Mouse (Mus musculus) right cerebral cortex, postnatal 4 days (tissue): ENCODE measurements around the gene 3110082I17Rik.

ENCODE experiments used
- DNase-seq: peaks from one replicate; pipeline ENCODE4 v3.0.0-alpha.2; 2022

The 3110082I17Rik gene

DNA sequence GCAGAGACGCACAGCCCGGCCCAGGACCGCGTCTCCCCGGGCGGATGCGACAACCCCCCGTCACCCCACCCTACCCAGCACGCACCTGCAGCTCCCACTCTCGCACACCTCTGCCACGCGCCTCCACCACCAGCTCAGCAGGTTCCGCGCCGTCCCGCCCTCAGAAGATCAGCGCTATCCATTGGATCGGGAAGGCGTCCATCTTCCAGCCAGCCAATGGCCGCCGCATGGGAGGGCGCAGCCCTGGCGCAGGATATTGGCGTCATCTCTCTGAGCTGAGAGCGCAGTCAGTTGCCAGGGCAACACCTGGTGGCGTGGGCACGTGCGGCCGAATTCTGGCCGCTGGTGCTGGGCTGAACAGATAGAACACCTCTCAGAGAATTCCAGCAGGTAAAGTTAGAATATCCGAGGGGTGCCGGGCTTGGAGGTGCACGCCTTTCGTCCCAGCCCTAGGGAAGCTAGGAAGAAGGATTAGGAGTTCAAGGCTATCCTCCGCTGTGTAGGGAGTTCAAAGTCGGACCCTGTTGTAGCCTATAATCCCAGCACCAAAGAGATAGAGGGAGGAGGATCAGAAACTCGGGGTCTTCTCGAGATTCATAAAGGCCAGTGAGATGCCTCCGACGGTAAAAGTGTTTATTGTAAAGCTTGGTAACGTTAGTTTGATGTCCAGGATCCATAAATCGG is at the start of gene 3110082I17Rik:
3110082I17Rik (minus strand) TSS at position 144 of the 684 bp plus-strand sequence.
- peak; percentile 99 for DNase-seq

DNA sequence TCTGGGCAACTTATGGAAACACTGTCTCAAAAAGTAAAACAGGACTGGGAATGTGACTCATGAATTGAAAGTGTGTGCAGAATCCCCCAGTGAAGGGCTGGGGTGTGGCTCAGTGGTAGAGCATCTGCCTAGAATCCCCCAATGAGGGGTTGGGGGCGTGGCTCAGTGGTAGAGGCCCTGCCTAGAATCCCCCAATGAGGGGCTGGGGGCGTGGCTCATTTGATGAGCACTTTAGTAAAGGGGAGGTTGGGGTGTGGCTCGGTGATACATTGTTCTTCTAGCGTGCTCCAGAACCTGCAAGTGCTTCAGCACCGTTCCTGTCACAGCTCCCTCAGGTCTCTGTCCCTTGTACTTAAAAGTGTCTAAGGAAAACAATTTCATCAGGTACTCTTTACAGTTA is 45.9 kb upstream of the 3110082I17Rik start:
- no peak for DNase-seq

DNA sequence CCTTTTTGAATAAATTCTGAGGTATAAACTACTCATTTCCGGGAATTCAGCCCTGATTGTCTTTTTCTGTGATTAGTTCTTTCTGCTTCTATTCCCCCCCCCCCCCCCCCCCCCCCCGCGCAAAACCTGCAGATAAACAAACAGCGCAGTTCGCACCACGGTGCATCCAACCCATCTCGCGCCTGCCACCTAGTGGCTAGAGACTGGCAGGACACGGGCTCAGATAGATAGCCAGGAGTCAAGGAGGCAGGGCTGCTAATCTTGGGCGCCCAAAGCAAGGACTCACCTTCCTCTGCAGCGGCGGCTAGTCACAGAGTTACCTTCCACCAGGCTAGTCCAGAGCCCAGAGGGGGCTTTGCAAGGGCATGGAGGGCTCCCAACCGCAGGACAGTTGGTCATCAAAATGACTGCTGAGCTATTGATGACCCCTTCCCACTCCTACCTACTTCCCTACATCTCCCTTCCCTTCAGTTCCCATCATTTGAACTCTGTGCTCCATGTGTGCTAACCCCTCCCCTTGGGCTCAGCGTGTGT is 44.8 kb upstream of the 3110082I17Rik start:
- DNase-seq = peak; percentile 83

DNA sequence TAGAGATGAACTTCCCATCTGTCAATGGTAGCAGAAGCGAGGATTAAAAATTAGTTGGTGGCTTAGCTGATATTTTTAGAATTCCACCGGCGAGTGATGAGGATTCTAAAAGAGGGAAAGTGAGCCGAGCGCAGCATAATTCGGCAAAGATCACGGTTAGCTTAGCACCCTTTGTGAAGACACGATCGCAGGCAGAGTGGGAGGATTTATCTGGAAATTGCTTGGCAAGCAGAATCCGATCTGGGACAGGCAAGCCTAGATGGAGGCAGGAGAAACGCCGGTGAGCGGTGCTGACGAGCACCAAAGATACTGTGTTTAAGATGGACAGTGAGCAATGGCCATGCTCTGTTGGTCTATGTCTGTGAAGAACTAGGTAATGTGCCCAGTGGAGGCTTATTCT is 42.0 kb upstream of the 3110082I17Rik start:
- DNase-seq = no peak

DNA sequence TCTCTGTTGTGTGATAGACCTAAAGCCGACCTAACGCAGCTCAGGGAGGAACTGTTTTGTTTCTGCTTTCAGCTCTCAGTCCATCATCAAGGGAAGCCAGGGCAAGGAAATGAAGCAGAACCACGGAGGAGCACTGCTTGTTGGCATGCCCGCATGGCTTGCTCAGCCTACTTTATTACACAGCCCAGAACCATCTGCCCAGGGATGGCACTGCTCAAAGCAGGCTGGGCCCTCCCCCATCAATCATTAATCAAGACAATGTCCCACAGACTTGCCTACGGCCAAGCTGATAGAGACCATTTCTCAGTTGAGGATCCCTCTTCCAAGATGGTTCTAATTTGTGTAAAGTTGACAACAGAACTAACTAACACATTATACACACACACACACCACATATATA is 38.5 kb upstream of the 3110082I17Rik start:
- no peak for DNase-seq

DNA sequence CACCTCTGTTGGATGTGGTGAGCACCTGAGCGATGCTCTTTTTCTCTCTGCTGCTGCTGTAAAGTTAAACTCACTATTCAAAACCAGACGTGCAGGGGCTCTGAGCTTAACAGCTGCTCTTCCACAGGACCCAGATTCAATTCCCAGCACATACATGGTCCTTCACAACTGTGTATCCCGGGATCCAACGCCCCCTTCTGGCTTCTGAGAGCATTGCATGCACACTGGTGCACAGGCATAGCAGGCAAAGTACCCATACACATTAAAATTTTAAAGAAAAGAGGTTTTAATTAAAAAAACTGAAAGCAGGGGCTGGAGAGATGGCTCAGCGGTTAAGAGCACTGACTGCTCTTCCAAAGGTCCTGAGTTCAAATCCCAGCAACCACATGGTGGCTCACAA is 36.6 kb upstream of the 3110082I17Rik start:
- no peak for DNase-seq

DNA sequence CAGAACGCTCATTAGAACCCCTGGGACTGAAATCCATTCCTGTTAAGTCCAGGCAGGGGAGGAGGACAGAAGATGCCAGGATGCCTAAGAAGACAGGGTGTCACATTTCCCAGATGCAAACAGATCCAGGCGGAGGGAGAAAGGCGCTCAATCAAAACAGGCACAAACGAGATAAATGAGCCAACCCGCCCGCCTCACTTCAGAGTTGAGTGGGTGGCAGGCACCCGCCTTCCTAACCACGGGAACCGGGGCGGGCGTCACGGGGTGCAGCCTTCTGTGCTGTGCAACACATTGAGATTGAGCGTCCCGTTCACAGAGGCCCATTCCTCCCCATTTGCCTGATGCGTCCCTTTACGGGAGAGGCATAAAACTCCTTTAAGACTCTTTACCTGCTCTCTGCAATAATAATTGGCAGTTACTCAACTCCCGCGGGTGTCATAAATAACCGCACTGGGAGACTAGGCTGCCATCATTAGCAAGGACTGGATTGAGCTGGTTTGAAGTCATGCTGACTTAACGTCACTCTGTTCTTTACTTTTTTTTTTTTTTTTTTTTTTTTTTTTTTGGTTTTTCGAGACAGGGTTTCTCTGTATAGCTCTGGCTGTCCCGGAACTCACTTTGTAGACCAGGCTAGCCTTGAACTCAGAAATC is 34.8 kb upstream of the 3110082I17Rik start:
- DNase-seq = no peak

DNA sequence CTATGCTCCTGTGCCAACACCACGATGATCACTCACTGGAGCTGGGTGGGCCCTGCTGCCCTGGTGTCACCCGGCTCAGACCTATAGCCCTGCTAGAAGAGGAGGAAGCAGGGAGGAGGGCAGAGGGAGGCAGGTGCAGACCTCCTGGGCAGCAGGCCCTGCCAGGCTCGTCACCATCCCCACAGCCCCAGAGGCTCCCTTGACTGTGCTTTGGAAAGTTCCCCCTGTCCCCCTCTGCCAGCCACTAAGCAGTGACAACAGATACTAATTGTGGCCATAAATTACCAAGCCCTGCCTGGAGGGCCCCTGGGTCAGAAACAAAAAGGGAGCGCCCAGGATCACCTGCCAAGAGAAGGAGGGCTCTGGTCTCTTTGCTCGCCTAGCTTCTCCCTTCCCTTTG is 33.4 kb upstream of the 3110082I17Rik start:
- no peak for DNase-seq

DNA sequence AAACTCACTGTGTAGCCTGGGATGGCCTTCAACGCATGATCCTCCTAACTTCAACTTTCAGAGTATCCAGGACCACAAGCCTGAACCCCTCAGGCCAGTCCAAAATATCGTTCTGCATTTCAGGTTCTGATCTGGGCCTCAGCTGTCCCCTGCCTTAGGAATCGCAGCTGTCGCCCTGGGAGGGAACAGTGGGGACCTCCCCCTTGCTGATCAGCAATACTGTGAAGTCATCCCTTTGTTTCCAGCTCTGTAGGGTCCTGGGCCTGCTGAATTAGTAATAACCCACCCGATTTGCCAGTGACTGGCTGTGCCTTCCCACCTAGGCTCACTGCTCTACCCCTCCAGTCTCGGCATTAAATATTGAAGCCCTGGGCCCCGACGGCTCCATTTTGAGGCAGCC is 31.0 kb upstream of the 3110082I17Rik start:
- no peak for DNase-seq

DNA sequence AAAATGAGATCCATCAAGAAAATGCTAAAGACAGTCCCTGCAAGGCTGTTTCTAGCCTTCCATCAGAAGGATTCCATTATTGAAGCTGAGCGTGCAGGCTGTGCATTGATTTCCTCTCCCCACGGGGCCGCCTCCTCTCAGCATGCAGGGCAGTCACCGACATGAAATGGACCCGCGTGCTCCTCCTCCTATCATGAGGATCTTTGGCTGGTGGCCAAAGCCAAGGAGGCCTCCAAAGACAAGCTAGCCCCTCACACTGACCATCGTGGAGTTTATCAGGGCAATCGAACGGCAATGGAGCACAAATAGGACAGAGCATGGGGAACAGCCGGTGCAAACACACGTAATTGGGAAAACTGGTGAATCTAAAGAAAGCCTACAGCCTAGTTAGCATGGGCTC is 29.8 kb upstream of the 3110082I17Rik start:
- DNase-seq = no peak

DNA sequence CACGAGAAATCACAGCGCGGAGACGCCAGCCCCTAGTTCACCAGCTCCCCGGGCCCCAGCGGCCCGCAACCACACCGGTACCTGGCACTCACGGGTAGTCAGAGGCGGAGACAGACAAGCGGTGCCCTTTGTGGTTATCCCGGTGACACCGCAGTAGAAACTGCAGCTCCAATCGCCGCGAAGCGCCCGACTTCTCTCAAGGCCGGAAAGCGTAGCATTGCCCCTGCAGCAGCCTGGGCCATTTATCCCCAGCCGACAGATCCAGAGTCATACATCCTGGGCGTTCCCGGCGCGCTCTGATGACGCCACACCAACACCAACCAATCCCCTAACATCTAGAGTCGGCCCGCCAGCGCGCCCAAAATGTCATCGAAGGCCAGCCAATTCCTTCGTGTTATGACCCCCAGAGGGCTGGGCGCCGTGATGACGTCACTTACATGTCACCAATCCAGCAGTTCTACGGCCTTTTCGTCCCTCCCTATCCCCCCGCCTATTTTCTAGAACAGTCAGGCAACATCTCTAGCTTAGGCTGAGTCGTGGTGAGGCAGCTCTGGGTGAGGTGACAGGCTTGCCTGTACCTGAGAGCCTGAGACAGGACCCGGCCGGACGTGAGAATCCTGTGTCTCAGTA is 24.0 kb upstream of the 3110082I17Rik start, which contains the start of gene Zfand2a:
Zfand2a (minus strand) TSS at position 365 of the 630 bp plus-strand sequence.
- peak; percentile 99 for DNase-seq

DNA sequence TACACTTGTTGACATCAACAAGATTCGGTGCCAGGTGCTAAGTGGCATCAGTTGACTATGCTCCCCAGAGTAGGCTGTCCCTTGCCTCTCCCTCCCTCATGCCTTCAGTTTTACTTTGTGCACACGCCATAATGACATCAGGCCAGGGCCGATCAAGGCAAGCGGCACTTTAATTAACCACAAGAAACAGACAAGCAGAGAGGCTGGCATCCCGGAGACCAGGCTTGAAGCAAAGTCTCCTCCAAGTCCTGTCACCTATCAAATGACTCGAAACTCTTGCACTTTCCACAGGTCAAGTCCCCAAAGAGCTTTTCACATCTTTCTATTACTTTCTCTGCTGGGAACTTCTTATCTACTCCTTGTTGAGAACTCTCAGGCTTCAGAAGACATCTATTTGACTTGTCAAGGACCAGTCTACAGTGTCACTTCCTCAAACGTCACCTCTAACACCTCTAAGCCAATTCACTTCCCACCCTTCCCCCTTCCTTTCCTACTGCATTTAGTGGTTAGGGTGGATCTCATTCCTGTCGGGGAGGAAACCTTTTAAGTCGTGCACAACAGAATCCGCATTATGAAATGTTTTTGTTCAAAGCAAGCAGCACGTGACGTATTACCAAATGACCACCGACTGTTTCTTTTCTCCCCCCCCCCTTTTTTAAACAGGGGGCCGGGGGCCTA is 23.0 kb upstream of the 3110082I17Rik start:
- no peak for DNase-seq

DNA sequence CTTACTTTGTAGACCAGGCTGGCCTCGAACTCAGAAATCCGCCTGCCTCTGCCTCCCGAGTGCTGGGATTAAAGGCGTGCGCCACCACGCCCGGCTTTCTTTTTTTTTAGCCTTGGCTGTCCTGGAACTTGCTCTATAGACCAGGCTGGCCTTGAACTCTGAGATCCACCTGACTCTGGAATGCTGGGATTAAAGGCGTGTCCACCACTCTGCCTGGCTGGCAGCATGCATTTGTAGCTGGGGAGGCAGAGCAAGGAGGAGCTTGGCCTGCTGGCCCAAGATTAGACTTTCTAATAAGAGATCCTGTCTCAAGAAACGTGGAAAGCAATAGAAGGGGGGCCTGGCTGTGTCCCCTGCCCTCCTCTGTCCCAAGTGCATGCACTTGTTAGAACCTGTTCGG is 20.1 kb upstream of the 3110082I17Rik start:
- no peak for DNase-seq

DNA sequence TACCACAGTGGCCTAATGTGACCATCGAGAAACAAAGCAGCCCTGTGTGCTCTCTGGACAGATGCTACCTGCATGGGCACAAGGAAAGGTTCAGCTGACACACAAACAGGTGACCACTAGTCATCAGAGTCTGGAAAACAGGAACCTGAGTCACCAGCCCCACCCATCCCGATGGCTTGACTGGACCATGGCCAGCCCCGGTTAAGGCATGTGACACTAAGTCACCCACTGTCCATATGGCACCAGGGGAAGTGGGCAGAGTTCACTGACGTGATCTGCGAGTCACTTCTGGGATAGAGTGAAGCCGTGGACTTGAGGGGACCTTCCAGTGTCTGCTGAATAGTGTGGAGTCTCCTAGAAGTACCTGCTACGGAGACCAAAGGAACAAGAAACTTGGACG is 18.8 kb upstream of the 3110082I17Rik start:
- DNase-seq = no peak

DNA sequence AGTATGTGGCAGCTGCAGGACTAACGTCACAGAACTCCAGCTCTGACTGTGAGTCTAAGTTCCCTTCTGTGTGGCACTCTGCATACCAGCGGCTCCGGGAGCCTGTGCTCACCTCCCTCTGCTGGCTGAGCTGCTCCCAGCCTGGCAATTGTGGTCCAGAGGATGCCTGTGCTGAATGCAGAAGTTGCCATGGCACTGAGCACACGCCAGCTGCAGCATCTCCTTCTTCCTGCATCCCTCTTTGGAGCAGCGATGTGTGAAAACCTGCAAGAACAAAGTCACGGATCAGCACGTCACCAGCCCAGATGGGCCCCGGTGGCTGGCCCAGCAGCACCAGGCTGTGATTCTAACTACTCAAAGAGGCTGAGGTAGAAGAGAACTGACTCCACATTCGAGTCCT is 14.4 kb upstream of the 3110082I17Rik start:
- no peak for DNase-seq

DNA sequence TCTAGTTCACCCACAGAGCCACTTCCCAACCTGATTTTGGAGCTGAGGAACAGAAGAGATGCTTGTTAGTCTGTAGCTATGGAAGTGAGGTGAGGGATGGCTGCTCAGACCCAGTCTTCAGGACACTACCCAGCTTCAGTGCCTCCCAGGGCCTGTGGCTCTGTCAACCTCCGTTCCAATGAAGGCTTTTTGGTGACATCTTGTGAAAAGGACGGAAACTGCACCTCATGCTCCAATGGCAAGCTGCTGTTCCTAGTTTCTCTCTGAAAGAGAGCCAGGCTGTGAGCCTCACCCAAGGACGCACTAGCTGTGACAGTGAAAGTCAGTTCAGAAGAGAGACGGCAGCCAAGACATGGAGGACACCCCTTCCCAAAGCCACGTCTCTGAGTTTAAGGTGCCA is 7.7 kb upstream of the 3110082I17Rik start:
- peak; percentile 30 for DNase-seq

DNA sequence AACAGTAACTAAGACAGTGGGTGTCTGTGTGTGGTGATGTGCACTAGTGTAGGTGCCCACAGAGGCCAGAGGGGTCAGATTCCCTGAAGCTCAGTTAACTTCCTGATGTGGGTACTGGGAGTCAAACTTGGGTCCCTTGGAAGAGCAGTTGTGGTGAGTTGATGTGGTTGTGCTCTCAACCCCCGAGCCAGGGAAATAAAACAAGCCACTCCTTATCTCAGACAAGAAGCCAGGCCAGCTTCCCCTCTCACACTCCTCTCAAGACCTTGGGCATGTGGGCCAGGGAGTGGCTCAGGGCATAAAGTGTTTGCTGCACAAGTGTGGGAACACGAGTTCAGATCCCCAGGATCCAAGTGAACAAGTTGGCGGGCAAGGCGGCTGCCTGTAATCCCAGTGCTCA is 6.5 kb upstream of the 3110082I17Rik start:
- no peak for DNase-seq

DNA sequence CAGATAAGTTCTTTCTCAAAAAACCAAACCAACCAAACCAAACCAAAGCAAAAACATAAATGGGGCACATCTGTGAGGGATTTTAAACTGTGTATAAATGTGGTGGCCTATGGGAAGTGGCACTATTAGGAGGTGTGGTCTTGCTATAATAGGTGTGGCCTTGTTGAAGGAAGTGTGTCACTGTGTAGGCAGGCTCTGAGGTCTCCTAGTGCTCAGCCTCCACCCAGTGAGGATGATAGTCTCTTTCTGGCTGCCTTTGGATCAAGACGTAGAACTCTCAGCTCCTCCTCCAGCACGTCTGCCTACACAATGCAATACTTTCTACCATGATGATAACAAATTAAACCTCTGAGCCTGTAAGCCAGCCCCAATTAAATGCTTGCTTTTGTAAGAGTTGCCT is 6.0 kb upstream of the 3110082I17Rik start:
- DNase-seq = no peak

DNA sequence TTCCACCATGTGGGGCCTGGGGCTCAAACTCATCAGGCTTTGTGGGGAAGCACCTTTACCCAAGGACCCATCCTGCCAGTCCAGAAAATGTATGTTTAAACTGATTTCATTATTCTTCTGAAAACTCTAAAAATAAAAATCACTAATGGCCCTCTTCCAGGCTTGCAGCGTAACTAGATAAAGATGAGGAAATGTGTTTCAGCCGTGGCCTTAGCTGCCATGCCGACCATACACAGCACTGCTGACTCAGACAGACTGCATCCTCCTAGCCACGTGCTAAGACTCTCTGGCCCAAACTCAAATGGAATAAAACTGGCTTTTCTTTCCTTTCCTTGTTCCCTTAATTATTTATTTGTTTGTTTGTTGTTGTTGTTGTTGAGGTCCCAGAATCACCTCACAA is 4.5 kb upstream of the 3110082I17Rik start:
- no peak for DNase-seq

DNA sequence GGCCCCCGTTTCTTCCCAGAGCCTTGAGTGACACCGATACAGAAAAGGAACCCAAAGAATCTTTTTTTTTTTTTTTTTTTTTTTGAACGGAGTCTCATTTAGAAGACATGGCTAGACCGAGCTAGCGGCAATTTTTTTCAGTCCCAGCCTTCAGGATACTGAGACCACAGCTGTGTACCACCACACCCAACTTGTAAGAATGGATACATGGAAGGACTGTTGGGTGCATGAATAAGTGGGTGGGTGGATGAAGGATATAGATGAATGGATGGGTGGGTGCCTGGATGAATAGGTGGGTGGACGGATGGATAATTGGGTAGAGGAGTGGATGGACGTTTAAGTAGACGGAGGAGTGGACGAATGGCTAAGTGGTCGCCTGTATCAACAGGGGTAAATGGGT is 389 bp downstream of the 3110082I17Rik start:
- DNase-seq = no peak

DNA sequence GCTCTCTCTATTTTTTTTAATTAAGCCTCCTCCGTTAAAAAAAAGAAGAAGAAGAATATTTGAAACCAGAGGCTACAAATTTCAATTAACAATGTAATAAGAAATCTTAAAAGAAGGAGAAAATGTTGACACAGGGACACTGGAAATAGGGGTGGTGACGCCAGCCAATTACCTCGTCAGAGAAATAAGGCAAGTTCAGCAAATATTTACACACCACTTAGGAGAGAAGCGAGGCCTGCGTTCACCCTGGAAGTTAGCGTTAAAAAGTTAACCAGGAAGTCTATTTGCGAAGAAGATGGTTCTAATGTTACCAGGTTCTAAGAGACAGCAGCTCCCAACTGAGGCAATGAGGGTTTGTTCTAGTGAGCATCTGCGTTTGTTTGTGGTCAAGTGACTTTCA is 3.1 kb downstream of the 3110082I17Rik start:
- no peak for DNase-seq

DNA sequence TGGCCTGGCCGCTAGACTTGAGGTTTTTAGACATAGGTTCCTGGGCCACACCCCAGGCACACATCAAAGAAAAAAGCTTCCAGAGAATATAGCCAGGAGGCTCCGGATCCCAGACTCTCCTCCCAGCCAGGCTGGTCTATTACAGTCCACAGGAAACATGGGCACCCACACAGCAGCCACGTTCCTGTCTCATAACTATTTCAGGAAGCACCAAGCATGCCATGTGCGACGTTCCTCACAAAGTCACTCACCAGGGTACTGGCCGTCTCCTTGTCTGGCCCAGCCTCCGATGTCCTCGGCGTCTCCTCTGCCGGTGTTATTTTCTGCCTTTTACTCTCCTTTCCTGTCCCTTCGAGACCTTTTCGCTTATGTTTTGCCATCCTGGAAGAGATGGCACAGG is 5.2 kb downstream of the 3110082I17Rik start:
- DNase-seq = no peak

DNA sequence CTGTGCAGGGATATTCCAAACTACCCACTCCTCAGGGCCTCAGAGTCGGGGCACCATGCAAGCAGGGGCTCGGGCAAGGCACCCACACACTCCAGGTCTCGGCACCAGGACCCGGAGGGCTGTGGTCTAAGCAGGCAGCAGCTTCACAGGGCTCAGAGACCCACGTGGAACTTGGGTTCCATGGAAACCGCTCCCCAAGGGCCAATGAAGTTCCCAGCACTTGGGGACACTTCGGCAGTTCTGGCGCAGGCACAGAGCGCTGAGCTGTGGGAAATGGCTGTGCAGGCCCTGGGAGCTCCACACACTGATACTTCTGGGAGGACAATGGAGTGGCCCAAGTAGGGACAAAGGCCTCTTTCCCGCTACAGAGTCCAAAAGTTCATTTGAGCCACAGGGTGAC is 7.3 kb downstream of the 3110082I17Rik start:
- no peak for DNase-seq
